Mouse (Mus musculus): ENCODE measurements around the gene Alpi. TPM values are rescaled to one million over a fixed set of nuclear protein-coding genes. Genes with fewer than 3 reads are reported as not detected.

Alpi gene
- total RNA-seq (2021), result not detected

GRCm38 (mm10) chr1:87101411-87101810 is at the start of gene Alpi:
TSS of gene Alpi (minus strand) at chr1:87101606.
- no peak for DNase-seq
- intact Hi-C loops (cut with DNase I), result no loop called here

GRCm38 (mm10) chr1:87149422-87149821 is 48.0 kb upstream of the Alpi start:
- intact Hi-C loops (cut with DNase I), result no loop called here
- DNase-seq, result no peak

GRCm38 (mm10) chr1:87143141-87143540 is 41.7 kb upstream of the Alpi start:
- intact Hi-C loops (cut with DNase I), result no loop called here
- DNase-seq, result no peak

GRCm38 (mm10) chr1:87142456-87142855 is 41.0 kb upstream of the Alpi start:
- DNase-seq, result no peak

GRCm38 (mm10) chr1:87141550-87141949 is 40.1 kb upstream of the Alpi start:
- intact Hi-C loops (cut with DNase I), result no loop called here
- DNase-seq, result no peak

More at GRCm38 (mm10) chr1:87142456-87142855, 41.0 kb upstream of the Alpi start:
- intact Hi-C loops (cut with DNase I), result no loop called here

GRCm38 (mm10) chr1:87131803-87132202 is 30.4 kb upstream of the Alpi start:
- intact Hi-C loops (cut with DNase I), result no loop called here

GRCm38 (mm10) chr1:87127206-87128030 is 26.0 kb upstream of the Alpi start:
- DNase-seq, result peak in 1 of 2 experiments; percentile 5
- intact Hi-C loops (cut with DNase I), result no loop called here

More at GRCm38 (mm10) chr1:87131803-87132202, 30.4 kb upstream of the Alpi start:
- no peak for DNase-seq

- no peak for DNase-seq
- intact Hi-C loops (cut with DNase I), result no loop called here
Measured at GRCm38 (mm10) chr1:87124673-87125072, 23.3 kb upstream of the Alpi start, which contains the start of gene Akp3. TSS of gene Akp3 (plus strand) at chr1:87124973.

- DNase-seq, result no peak
Measured at GRCm38 (mm10) chr1:87114784-87115183, 13.4 kb upstream of the Alpi start.

GRCm38 (mm10) chr1:87111719-87112354 is 10.4 kb upstream of the Alpi start:
- intact Hi-C loops (cut with DNase I), result no loop called here
- peak in 1 of 2 experiments; percentile 23 for DNase-seq

More at GRCm38 (mm10) chr1:87114784-87115183, 13.4 kb upstream of the Alpi start:
- intact Hi-C loops (cut with DNase I), result no loop called here

GRCm38 (mm10) chr1:87108564-87108963 is 7.2 kb upstream of the Alpi start:
- intact Hi-C loops (cut with DNase I), result no loop called here
- no peak for DNase-seq

- intact Hi-C loops (cut with DNase I), result no loop called here
- no peak for DNase-seq
Measured at GRCm38 (mm10) chr1:87106536-87106935, 5.1 kb upstream of the Alpi start.

GRCm38 (mm10) chr1:87103936-87104335 is 2.5 kb upstream of the Alpi start:
- intact Hi-C loops (cut with DNase I), result no loop called here
- DNase-seq, result no peak

- DNase-seq, result no peak
- intact Hi-C loops (cut with DNase I), result no loop called here
Measured at GRCm38 (mm10) chr1:87102114-87102513, 708 bp upstream of the Alpi start.

GRCm38 (mm10) chr1:87098358-87098975 is 2.9 kb downstream of the Alpi start:
- DNase-seq, result peak; percentile 55 to 65
- intact Hi-C loops (cut with DNase I), result loop anchor here (1.0 kb wide), 1 partner anchor 89 kb away; no protein-coding TSS in a partner anchor

GRCm38 (mm10) chr1:87095642-87096041 is 5.8 kb downstream of the Alpi start:
- intact Hi-C loops (cut with DNase I), result no loop called here
- DNase-seq, result no peak

GRCm38 (mm10) chr1:87089828-87090227 is 11.6 kb downstream of the Alpi start, which contains the start of gene Alppl2:
TSS of gene Alppl2 (minus strand) at chr1:87089928.
- intact Hi-C loops (cut with DNase I), result no loop called here
- no peak for DNase-seq

GRCm38 (mm10) chr1:87089251-87089650 is 12.2 kb downstream of the Alpi start:
- intact Hi-C loops (cut with DNase I), result no loop called here
- DNase-seq, result no peak

- intact Hi-C loops (cut with DNase I), result no loop called here
- DNase-seq, result no peak
Measured at GRCm38 (mm10) chr1:87086964-87087363, 14.4 kb downstream of the Alpi start.

GRCm38 (mm10) chr1:87086196-87086595 is 15.2 kb downstream of the Alpi start:
- intact Hi-C loops (cut with DNase I), result no loop called here
- DNase-seq, result no peak

- intact Hi-C loops (cut with DNase I), result no loop called here
- no peak for DNase-seq
Measured at GRCm38 (mm10) chr1:87073776-87074175, 27.6 kb downstream of the Alpi start.
